Mouse (Mus musculus): Measurements from ENCODE around the gene Pip4k2b. TPM values are rescaled to one million over a fixed set of nuclear protein-coding genes. Genes with fewer than 3 reads are reported as not detected.

Gene Pip4k2b
- polyA plus RNA-seq, 1 experiment from 2014 or later, result 1.2 TPM

DNA sequence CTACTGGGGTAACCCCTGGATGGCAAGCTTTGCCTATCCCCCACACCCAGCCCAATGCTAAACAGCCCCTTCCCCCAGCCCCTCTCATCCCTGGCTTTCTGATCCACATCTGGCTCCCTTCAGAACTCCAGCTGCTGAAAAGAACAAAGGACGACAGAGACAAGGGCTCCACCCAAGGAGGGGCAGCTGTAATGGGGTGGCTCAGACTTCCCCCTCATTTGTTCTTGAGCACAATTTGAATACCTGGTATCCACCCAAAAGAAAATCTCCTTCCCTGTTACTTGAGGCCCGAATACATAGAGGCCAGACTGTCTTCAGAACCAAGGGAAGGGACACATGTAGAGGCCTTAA, 73.4 kb downstream of the Pip4k2b start:
- peaks cover 15% of the 10 kb centered on the region for H3K36me3 ChIP-seq (ENCODE audit: control insufficient read depth, insufficient read depth, low read length)

DNA sequence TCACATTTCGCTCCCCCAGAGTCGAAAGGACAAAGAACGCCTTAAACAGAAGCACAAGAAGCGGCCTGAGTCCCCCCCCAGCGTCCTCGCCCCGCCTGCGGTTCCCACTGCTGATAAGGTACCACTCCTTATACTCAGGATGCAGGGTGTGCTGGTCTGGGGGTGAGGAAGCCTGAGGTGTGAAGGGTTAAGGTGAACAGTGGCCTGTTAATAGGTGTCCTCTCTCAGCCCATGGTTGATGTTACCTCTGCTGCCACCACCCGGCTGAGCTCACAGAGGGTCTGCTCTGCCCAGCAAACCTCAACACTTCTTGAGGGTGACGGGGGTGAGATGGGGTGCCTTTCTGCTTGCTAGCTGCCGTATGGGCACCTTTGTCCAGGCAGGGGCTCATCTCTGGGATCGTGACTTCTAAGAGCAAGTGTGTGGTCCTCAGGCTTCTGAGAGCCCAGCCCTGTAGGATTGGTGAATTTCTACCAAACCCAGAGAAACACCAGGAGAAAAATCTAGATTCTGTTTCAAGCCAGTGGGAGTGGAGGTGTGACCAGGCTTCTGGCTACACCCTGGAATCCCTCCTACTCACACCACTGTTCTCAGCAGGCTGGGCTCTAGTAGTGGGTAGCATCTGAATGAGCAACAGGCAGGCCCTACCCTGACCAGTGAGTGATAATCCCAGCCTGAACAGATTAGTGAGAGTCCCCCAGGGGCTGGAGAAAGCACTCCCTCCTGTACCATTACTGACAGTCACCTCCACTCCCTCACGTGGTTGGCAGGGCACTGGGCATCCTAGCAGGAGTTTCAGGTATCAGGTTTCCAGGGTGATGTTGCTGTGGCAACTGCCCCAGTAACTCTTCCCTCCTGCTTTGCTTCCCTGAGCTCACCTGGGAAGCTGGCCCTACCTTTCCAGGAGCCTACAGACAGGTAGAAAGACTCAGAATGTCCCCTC, 74.0 kb downstream of the Pip4k2b start:
- WGBS, result 60% methylated on average over 13 of the region's 13 CpGs
- Histone ChIP-seq H3K27ac (ENCODE audit: low read length) (no peak overlapping the region), H3K27me3 (ENCODE audit: control insufficient read depth, insufficient read depth, low read length) (no peaks in the 10 kb centered on the region), H3K4me1 (ENCODE audit: control insufficient read depth, insufficient read depth, low read length) (peaks cover 7% of the 10 kb centered on the region), H3K9me3 (replicated peaks; ENCODE audit: control insufficient read depth, low read length) (no peaks in the 10 kb centered on the region), H3K36me3 (ENCODE audit: control insufficient read depth, insufficient read depth, low read length) (peaks cover 20% of the 10 kb centered on the region), H3K9ac (ENCODE audit: low read length) (0 out of 2 replicates have a peak overlapping the region, but pooled peaks have one; percentile 19), H3K4me3 (replicated peaks; ENCODE audit: low read length) (no peak overlapping the region), H3K4me2 (ENCODE audit: low read depth, low read length) (no peak overlapping the region)
- ATAC-seq (ENCODE audit: insufficient read depth, low FRiP score), result peak; percentile 36; the same call in 1 of the 2 replicates

More for the DNA sequence above, 73.4 kb downstream of the Pip4k2b start:
- H3K27ac ChIP-seq (ENCODE audit: low read length), result no peak overlapping the region
- WGBS, result 50% methylated on average over 2 of the region's 2 CpGs
- no peak overlapping the region for H3K4me3 ChIP-seq (replicated peaks; ENCODE audit: low read length)
- H3K27me3 ChIP-seq (ENCODE audit: control insufficient read depth, insufficient read depth, low read length), result no peaks in the 10 kb centered on the region
- H3K9ac ChIP-seq (ENCODE audit: low read length), result no peak overlapping the region
- H3K4me1 ChIP-seq (ENCODE audit: control insufficient read depth, insufficient read depth, low read length), result peaks cover 7% of the 10 kb centered on the region
- no peak overlapping the region for H3K4me2 ChIP-seq (ENCODE audit: low read depth, low read length)
- ATAC-seq (ENCODE audit: insufficient read depth, low FRiP score), result no peak
- H3K9me3 ChIP-seq (replicated peaks; ENCODE audit: control insufficient read depth, low read length), result no peaks in the 10 kb centered on the region

DNA sequence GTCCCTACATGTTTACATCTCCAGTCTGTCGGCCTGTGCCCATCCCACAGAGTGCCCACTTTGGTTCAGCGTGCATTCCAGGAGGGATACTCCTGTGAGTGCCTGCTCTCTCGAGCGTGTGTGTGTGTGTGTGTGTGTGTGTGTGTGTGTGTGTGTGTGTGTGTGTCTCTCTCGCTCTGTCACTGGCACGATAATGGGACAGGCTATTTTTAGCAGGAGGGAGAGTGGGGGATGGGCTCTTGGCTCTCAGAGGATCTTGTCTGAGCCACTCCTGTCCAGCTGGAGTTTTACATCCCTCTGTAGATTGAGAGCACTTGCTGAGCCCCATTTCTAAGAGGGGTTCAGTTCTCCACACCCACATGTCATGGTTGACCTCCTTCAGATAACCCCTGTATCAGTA, 74.7 kb downstream of the Pip4k2b start:
- peaks cover 20% of the 10 kb centered on the region for H3K36me3 ChIP-seq (ENCODE audit: control insufficient read depth, insufficient read depth, low read length)
- no peak overlapping the region for H3K4me3 ChIP-seq (replicated peaks; ENCODE audit: low read length)
- peaks cover 8% of the 10 kb centered on the region for H3K4me1 ChIP-seq (ENCODE audit: control insufficient read depth, insufficient read depth, low read length)
- no peaks in the 10 kb centered on the region for H3K9me3 ChIP-seq (replicated peaks; ENCODE audit: control insufficient read depth, low read length)
- peak; percentile 19; the same call in 1 of the 2 replicates for ATAC-seq (ENCODE audit: insufficient read depth, low FRiP score)
- no peaks in the 10 kb centered on the region for H3K27me3 ChIP-seq (ENCODE audit: control insufficient read depth, insufficient read depth, low read length)
- H3K9ac ChIP-seq (ENCODE audit: low read length), result 0 out of 2 replicates have a peak overlapping the region, but pooled peaks have one; percentile 19
- no peak overlapping the region for H3K4me2 ChIP-seq (ENCODE audit: low read depth, low read length)
- 18% methylated on average over 6 of the region's 6 CpGs for WGBS
- H3K27ac ChIP-seq (ENCODE audit: low read length), result no peak overlapping the region

DNA sequence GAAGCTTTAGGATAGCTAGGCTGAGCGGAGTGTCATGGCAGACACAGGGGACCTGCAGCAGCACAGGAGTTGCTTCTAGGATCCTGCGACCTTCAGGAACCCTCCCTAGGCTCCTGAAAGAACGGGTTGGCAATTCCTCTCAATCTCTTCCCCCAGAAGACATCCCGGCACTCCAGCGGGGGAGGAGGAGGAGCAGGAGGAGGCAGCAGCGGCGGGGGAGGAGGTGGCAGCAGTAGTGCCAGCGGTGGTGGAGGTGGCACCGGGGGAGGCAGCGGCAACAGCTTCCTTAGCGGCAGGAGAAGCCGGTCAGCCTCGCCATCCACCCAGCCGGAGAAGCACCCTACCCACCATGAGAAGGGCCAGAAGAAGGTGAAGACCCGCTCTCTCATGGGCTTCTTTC, 75.2 kb downstream of the Pip4k2b start:
- Histone ChIP-seq H3K4me2 (ENCODE audit: low read depth, low read length) (no peak overlapping the region), H3K9ac (ENCODE audit: low read length) (no peak overlapping the region), H3K36me3 (ENCODE audit: control insufficient read depth, insufficient read depth, low read length) (peaks cover 20% of the 10 kb centered on the region), H3K27me3 (ENCODE audit: control insufficient read depth, insufficient read depth, low read length) (no peaks in the 10 kb centered on the region), H3K9me3 (replicated peaks; ENCODE audit: control insufficient read depth, low read length) (no peaks in the 10 kb centered on the region), H3K4me1 (ENCODE audit: control insufficient read depth, insufficient read depth, low read length) (peaks cover 11% of the 10 kb centered on the region), H3K27ac (ENCODE audit: low read length) (no peak overlapping the region), H3K4me3 (replicated peaks; ENCODE audit: low read length) (no peak overlapping the region)
- ATAC-seq (ENCODE audit: insufficient read depth, low FRiP score), result no peak
- WGBS, result 58% methylated on average over 15 of the region's 15 CpGs

DNA sequence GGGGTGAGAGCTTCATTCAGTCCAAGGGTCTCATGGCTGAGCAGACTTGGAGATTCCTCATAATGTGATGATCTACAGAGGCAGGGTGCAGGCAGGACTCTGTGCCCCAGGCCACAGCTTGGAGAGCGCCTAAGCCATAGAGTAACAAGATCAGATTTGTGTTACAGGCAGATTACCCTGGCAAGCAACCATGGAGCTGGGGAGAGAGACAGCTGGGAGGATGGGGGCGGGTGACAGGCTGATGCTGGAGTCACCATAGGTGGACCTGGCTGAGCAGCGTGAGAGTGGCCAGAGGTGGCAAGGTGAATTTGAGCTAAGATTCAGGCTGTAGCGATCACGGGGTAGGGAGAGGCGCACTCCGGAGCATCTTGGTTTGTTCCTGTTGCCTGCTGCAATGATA, 76.3 kb downstream of the Pip4k2b start:
- Histone ChIP-seq H3K27me3 (ENCODE audit: control insufficient read depth, insufficient read depth, low read length) (no peaks in the 10 kb centered on the region), H3K4me3 (replicated peaks; ENCODE audit: low read length) (no peak overlapping the region), H3K36me3 (ENCODE audit: control insufficient read depth, insufficient read depth, low read length) (peaks cover 20% of the 10 kb centered on the region), H3K4me1 (ENCODE audit: control insufficient read depth, insufficient read depth, low read length) (peaks cover 11% of the 10 kb centered on the region), H3K9me3 (replicated peaks; ENCODE audit: control insufficient read depth, low read length) (no peaks in the 10 kb centered on the region), H3K4me2 (ENCODE audit: low read depth, low read length) (no peak overlapping the region), H3K27ac (ENCODE audit: low read length) (no peak overlapping the region), H3K9ac (ENCODE audit: low read length) (no peak overlapping the region)
- ATAC-seq (ENCODE audit: insufficient read depth, low FRiP score), result no peak
- WGBS, result 92% methylated on average over 7 of the region's 7 CpGs

DNA sequence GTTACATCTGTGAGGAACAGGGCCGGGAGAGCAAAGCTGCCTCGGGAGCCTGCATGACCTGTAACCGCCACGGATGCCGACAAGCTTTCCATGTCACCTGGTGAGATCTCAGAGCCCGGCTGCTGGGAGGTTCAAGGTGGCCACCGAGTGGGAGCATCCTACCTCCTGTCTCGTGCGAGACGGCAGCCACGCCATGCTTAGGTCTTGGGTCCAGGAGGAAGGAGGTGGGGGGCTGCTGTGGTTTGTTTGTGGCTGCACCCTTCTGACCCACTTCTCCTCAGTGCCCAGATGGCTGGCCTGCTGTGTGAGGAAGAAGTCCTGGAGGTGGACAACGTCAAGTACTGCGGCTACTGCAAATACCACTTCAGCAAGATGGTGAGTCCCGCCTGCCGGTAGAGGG, 77.7 kb downstream of the Pip4k2b start:
- 88% methylated on average over 15 of the region's 15 CpGs for WGBS
- Histone ChIP-seq H3K36me3 (ENCODE audit: control insufficient read depth, insufficient read depth, low read length) (peaks cover 19% of the 10 kb centered on the region), H3K9ac (ENCODE audit: low read length) (no peak overlapping the region)

DNA sequence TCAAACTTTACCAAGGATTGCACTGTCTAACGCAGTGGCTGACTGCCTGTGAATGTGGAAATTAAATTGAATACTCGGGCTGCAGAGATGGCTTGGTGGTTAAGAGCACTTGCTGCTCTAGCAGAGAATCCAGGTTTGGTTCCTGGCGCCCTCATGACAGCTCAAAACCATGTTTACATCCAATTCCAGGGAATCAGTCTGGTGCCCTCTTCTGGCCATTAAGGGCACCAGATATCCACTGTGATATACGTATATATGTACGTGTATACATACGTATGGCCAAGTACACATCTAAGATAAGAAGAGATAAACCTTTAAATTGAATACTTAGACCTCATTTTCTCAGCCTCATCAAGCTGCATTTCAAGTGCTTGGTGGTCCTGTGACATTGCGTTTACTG, 78.3 kb downstream of the Pip4k2b start:
- no peak overlapping the region for H3K4me3 ChIP-seq (replicated peaks; ENCODE audit: low read length)
- H3K9me3 ChIP-seq (replicated peaks; ENCODE audit: control insufficient read depth, low read length), result no peaks in the 10 kb centered on the region
- peaks cover 14% of the 10 kb centered on the region for H3K36me3 ChIP-seq (ENCODE audit: control insufficient read depth, insufficient read depth, low read length)
- H3K4me1 ChIP-seq (ENCODE audit: control insufficient read depth, insufficient read depth, low read length), result peaks cover 25% of the 10 kb centered on the region
- no peak overlapping the region for H3K9ac ChIP-seq (ENCODE audit: low read length)
- H3K4me2 ChIP-seq (ENCODE audit: low read depth, low read length), result no peak overlapping the region
- no peak for ATAC-seq (ENCODE audit: insufficient read depth, low FRiP score)
- 86% methylated on average over 7 of the region's 7 CpGs for WGBS
- H3K27me3 ChIP-seq (ENCODE audit: control insufficient read depth, insufficient read depth, low read length), result no peaks in the 10 kb centered on the region
- H3K27ac ChIP-seq (ENCODE audit: low read length), result no peak overlapping the region

More for the DNA sequence above, 77.7 kb downstream of the Pip4k2b start:
- Histone ChIP-seq H3K27ac (ENCODE audit: low read length) (no peak overlapping the region), H3K27me3 (ENCODE audit: control insufficient read depth, insufficient read depth, low read length) (no peaks in the 10 kb centered on the region), H3K9me3 (replicated peaks; ENCODE audit: control insufficient read depth, low read length) (no peaks in the 10 kb centered on the region), H3K4me3 (replicated peaks; ENCODE audit: low read length) (no peak overlapping the region), H3K4me1 (ENCODE audit: control insufficient read depth, insufficient read depth, low read length) (peaks cover 21% of the 10 kb centered on the region), H3K4me2 (ENCODE audit: low read depth, low read length) (no peak overlapping the region)
- ATAC-seq (ENCODE audit: insufficient read depth, low FRiP score), result no peak

DNA sequence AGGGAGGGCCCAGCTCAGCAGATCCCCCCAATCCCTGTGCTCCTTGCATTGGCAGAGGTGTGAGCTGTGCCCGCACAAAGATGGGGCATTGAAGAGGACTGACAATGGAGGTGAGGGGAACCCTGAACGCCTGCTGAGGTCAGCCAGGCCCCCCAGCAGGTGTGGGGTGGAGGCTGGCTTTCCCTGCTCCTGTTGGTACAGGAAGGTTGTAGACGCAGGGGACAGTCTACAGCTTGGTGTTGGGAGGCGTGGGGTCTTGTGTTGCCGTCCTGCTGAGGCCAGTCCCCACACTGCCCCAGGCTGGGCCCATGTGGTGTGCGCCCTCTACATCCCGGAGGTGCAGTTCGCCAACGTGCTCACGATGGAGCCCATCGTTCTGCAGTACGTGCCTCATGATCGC, 79.1 kb downstream of the Pip4k2b start:
- peaks cover 14% of the 10 kb centered on the region for H3K36me3 ChIP-seq (ENCODE audit: control insufficient read depth, insufficient read depth, low read length)
- H3K27me3 ChIP-seq (ENCODE audit: control insufficient read depth, insufficient read depth, low read length), result no peaks in the 10 kb centered on the region
- H3K4me3 ChIP-seq (replicated peaks; ENCODE audit: low read length), result no peak overlapping the region
- no peak overlapping the region for H3K27ac ChIP-seq (ENCODE audit: low read length)
- no peak overlapping the region for H3K9ac ChIP-seq (ENCODE audit: low read length)
- no peaks in the 10 kb centered on the region for H3K9me3 ChIP-seq (replicated peaks; ENCODE audit: control insufficient read depth, low read length)
- 93% methylated on average over 13 of the region's 13 CpGs for WGBS
- H3K4me2 ChIP-seq (ENCODE audit: low read depth, low read length), result no peak overlapping the region
- no peak for ATAC-seq (ENCODE audit: insufficient read depth, low FRiP score)
- peaks cover 32% of the 10 kb centered on the region for H3K4me1 ChIP-seq (ENCODE audit: control insufficient read depth, insufficient read depth, low read length)
